Mouse (Mus musculus) frontal cortex, postnatal 36 days (tissue): ENCODE measurements around the gene Gm14434.
"Not testable (repeated sequence)": the region's sequence is repeated elsewhere in the genome, so short reads cannot be mapped to it uniquely, and the experiment has no call there.

Source experiments
- DNase-seq, 2 experiments: peaks; one replicate each; pipeline ENCODE4 v3.0.0; 2022; ENCODE audit warnings: low spot score in 2 of 2

The Gm14434 gene

DNA sequence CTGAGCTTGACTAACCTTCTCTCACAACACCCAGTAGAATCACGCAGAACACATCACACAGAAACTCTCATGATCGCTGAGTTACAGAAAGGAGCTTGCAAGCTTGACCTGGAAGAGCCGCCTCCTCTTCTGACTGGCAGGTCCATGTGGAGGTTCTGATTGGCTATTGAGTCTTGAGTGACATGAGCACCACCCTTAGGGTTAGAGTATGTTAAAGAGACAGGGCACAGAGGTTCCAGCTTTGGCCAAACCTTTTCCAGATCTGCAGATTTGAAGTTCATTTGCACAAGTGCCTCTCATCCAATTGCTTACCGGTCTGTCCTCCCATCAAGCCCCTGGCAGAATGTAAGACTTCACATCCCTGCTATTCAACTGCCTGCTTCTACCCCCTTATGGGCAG, at the start of gene Gm14434:
Gm14434 (minus strand) TSS at position 101 of the 400 bp plus-strand sequence.
- DNase-seq: not testable (repeated sequence)

DNA sequence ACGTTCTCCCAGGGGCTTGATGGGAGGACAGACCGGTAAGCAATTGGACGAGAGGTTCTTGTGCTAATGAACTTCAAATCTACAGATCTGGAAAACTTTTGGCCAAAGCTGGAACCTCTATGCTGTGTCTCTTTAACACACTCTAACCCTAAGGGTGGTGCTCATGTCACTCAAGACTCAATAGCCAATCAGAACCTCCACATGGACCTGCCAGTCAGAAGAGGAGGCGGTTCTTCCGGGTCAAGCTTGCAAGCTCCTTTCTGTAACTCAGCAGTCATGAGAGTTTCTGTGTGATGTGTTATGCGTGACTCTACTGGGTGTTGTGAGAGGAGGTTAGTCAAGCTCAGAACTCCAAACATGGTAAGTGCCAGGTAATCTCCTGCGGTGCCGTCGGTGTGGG, 34.2 kb upstream of the Gm14434 start, which contains the start of gene Zfp967:
Zfp967 (plus strand) TSS at position 301 of the 400 bp plus-strand sequence.
- DNase-seq: not testable (repeated sequence)

DNA sequence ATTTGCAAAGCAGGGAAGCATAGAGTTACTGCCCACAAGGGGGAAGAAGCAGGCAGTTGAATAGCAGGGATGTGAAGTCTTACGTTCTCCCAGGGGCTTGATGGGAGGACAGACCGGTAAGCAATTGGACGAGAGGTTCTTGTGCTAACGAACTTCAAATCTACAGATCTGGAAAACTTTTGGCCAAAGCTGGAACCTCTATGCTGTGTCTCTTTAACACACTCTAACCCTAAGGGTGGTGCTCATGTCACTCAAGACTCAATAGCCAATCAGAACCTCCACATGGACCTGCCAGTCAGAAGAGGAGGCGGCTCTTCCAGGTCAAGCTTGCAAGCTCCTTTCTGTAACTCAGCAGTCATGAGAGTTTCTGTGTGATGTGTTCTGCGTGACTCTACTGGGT, 63.3 kb downstream of the Gm14434 start, which contains the start of gene Gm14435:
Gm14435 (plus strand) TSS at position 301 of the 400 bp plus-strand sequence.
- not testable (repeated sequence) for DNase-seq
